Mouse (Mus musculus) layer of hippocampus, adult 11-12 months (tissue): Measurements from ENCODE around the gene Cep170b.
A peak's percentile ranks its signal among the peaks of the same experiment; 100 is the strongest.

Experiments used
- DNase-seq: peaks from one replicate; pipeline ENCODE4 v3.0.0; 2022; ENCODE audit warnings: low spot score

Gene Cep170b

DNA sequence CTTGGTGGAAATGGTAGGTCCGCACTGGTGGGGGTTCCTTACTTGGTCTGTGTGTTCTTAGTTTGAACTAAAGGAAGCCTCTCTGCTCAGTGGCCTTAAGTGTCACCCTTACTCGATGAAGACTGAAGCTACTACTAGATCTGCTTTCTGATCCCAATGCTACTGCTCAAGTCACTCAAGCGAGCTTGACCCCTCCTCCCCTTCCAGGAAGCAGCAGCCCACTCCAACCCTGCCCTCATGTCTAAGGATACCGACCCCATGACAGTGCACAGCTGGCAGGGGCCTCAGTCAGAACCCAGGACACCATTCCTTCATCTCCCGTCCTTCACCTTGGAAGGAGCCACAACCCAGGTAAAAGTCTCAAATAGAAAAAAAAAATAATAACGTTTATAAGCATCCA lies at the start of gene Cep170b:
Gene Cep170b (plus strand): TSS at position 240 of the 400 bp plus-strand sequence.
- no peak for DNase-seq

DNA sequence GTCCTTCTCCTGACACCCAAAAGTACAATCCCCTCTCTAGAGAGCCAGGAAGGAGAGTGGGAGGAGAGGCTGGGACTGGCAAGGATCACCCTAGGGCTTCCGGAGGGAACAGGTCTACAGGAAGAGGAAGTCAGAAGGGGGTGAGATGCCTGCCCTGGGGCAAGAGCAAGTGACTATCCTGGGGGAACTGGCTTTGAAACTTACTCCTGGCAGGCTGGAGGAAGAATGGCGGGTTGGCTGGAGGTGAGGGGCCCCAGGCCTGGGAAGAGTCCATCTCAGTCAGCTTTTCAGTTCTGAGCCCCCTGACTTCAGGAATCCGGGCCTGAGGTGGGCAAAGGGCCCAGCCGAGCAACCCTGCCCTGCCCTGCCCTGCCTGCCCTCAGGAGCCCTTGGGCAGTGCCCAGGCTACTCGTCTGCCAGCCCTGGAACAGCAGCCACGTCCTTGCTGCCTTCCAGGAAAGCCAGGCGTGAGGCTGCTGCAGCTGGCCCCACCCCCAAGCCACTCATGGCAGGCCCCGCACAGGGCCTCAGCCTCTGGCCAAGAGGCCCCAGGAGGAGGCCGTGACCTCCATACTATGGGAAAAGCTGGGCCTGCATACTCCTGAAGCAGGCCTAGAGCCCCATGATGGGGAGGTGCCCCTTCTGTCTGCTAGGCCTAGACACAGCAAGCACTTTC lies 49.4 kb upstream of the Cep170b start:
- no peak for DNase-seq

DNA sequence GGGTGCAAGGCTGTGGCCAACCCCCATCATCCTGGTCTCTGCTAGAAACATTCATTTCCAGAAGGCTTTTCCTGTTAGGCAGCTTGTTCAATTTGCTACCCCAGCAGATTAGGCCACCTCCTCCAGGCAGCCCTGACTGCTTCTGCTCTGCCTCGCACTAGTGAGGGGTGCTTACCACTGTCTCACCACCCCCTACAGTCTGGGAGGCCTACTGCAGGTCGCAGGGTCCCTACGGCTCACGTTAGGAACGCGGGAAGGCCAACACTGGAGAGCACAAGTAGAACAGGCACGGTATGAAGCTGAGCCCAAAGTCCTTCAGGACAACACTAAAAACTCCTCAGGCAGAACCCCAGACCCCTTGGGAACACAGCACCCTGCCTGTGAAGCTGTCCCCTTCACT lies 48.4 kb upstream of the Cep170b start:
- DNase-seq: no peak

- DNase-seq: no peak
These were observed 47.3 kb upstream of the Cep170b start for GRCm38 (mm10) chr12:112672744-112673575.

DNA sequence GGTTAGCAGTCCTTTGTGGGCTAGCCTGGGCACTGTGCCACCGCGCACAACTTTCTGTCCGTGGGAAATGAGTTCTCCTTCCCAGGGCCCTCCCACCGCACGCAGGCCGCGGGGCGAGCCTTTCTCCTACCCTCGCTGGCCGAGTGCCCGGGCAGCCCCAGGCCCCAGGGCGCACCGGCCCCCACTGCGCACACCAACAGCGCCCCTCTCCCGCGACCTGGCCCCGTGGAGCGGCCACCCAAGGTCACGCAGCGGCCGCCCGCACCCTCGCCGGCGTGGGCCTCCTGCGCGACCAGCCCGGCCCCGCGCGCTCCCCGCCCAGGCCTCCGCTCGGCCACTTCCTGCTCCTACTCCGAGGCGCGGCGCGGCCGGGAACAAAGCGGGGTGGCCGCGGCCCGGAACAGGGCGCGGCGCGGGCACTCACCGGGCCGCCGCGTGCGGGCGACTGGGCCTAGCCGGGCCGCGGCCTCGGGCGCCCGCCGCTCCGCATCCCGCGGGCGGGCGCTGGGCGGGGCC lies 46.6 kb upstream of the Cep170b start:
- no peak for DNase-seq

GRCm38 (mm10) chr12:112674132-112675011 lies 45.9 kb upstream of the Cep170b start, which contains the start of gene Akt1:
Gene Akt1 (minus strand): TSS chr12:112674884.
- no peak for DNase-seq

GRCm38 (mm10) chr12:112675245-112676035 lies 44.8 kb upstream of the Cep170b start:
- peak; percentile 86 for DNase-seq

DNA sequence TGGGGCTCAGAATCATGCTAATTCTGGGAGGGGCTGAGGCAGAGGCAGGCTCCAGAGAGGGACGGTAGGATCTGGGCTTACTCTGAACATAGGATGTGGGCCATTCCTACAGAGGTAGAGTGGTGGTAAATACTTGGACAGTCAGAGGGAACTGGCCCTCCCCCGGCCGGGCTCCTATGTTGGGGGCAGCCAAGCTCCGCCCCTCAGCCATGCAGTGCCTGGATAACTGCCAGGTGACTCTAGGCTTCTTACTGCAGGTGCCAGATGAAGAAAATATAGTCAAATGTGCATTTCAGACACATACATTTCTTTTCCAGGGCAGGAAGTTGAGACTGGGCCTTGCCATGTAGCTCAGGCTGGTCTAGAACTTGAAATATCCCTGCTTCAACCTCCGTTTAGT lies 43.2 kb upstream of the Cep170b start:
- DNase-seq: no peak

GRCm38 (mm10) chr12:112677943-112678554 lies 42.2 kb upstream of the Cep170b start:
- DNase-seq: no peak

GRCm38 (mm10) chr12:112678555-112679026 lies 41.7 kb upstream of the Cep170b start, which contains the start of gene Zbtb42:
Gene Zbtb42 (plus strand): TSS chr12:112678828.
- DNase-seq: no peak

DNA sequence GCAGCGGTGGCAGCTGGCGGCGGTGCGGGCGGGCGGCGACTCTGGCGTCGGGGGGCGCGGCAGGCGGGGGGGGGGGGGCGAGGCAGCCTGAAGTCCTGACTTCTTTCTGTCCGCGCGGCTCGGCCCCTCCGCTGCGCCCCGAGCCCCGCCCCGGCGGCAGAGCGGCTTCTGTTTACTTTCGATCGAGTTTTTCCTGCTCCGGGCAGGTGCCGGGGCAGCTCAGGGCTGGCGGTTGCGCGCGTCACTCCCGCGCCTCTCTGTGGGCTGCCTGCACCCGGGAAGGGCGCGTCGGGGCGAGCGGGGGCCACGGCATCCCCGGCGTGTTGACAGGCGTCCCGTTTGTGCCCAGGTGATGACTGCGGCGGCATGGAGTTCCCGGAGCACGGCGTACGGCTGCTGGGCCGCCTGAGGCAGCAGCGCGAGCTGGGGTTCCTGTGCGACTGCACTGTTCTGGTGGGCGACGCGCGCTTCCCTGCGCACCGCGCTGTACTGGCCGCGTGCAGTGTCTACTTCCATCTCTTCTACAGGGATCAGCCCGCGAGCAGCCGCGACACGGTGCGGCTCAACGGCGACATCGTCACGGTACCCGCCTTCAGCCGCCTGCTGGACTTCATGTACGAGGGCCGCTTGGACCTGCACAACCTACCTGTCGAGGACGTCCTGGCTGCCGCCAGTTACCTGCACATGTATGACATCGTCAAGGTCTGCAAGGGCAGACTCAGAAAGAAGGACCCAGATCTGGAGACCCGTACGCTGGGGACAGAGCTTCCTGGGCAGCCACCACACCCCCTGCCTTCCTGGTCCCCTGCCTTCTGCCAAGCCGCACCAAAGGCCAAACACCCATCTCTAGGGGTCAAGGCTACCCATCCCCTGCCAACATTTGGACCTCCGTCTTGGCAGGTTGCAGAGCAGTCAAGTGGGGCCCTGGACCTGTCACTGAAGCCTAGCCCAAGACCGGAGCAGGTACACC lies 40.9 kb upstream of the Cep170b start:
- no peak for DNase-seq

DNA sequence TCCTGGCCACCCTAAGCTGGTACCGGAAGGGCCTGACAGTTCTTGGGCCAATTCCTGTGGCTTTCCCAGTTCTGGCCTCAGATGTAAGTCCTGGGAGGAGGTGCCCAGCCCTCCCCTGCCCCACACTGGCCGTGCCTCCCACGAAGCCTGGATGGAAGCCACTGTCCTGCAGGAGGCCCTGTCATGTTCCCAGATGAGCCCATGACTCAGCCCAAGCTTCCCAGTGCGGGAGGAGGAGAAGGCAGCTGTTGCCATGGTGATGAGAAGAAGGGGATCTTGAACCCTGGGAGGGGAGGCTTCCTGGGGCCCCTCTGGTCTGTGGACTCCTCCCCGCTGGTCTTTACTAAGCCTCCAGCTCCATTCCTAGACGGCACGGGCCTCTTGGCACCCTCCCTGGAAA lies 36.9 kb upstream of the Cep170b start:
- DNase-seq: no peak

GRCm38 (mm10) chr12:112688458-112688857 lies 31.8 kb upstream of the Cep170b start:
- no peak for DNase-seq

DNA sequence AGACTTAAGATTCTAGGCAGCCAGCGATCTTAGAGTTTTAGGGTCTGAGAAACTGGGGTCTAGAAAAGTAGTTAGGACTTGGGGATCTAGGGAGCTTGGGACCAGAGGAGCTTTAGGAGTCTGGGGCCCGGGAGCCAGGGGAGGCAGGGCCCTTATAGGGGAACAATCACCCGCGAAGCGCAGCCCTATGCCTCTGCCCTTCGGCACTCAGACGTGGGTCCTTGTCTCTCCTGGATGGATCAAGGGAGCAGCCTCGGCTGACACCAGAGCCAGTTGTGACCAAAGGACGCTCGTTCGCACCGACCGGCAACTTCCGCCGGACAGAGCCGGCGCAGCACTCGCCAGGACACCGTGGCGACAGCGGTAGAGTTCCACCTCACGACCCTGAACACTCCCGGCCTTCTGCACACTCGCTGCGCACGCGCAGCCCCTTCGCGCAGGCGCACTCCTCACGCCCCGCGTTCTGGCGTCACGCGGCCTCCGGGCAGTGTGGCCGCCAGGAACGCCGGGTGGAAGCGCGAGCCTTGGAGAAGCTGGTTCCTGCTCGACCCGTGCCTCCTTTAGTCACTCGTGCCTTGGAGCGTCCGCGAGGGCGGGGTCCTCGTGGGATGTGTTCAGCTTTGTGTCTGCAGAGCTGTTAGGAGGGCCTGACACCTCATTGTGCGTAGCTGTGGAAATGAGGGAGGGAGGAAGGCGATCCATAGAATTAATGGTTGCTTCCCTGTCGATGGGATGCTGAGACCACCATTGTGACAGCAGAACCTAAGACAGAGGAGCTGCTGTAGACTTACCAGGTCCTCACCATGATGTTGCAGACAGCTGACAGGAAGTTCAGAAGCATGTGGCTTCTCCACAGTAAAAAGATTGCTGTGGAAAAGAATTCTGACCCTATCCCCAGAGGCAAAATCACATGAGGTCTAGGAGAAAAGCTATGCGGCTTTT lies 26.8 kb upstream of the Cep170b start:
- peak; percentile 95 for DNase-seq

DNA sequence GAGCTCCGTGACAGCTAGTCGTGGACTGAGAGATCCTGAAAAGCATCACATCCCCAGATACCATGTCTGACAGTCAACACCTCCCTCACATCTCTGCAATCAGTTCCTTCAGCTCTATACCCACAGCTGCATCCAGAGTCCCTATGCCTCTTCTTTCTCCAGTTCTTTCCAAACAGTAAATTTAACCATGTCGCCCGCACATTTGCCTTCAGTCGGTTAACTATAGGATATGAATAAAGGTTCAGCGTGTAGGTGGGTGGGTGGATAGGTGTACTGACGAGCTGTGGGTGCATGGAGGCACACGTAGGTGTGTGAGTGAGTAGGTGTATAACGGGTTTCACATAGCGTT lies 26.2 kb upstream of the Cep170b start:
- DNase-seq: no peak

GRCm38 (mm10) chr12:112696806-112697425 lies 23.3 kb upstream of the Cep170b start:
- DNase-seq: no peak

DNA sequence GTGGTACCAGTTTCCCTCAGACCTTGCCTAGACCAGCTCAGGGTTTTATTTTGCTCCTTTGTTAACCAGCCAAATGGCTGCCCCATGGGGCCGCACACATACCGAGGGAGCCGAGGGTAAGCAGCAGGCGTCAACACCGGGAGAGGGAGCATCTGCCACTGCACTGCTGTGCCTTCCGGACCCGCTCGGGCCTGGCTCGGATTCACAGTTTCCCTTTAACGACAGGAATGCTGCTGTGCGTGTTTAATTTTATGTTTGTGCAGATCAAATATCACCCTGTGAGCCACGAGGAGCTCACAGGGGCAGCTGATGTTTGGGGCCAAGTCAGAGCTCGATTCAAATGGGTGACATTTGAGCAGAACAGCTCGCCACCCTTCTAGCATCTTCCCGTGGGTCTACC lies 19.7 kb upstream of the Cep170b start:
- DNase-seq: no peak
